Mouse (Mus musculus): ENCODE results near the gene Aaed1. TPM values are rescaled to one million over a fixed set of nuclear protein-coding genes. Genes with fewer than 3 reads are reported as not detected.

Aaed1 gene
- polyA plus RNA-seq, 1 experiment from 2014 or later = 36.0 TPM

- no peaks in the 10 kb centered on the region for H3K9me3 ChIP-seq
- no peak overlapping the region for H3K4me2 ChIP-seq
- H3K36me3 ChIP-seq = 0 out of 2 replicates have a peak, but pooled peaks cover 6% of the 10 kb centered on the region
- no peak overlapping the region for H3K4me3 ChIP-seq
- H3K9ac ChIP-seq = no peak overlapping the region
- H3K27me3 ChIP-seq = no peaks in the 10 kb centered on the region
- 57% methylated on average over 3 of the region's 3 CpGs for WGBS
- no peaks in the 10 kb centered on the region for H3K4me1 ChIP-seq
- no peak for ATAC-seq (ENCODE audit: insufficient number of reproducible peaks, insufficient read depth, low FRiP score, low TSS enrichment, low read depth)
- no peak overlapping the region for H3K27ac ChIP-seq
Observed at GRCm38 (mm10) chr13:64225738-64226137, 86.8 kb downstream of the Aaed1 start.

Other genes with a start within 250 kb of the Aaed1 start
- gene Hsd17b3, start 223.5 kb downstream of the Aaed1 start, polyA plus RNA-seq (2015; fragmentation: Nextera tagmentation; extraction: Ambion mirVana) = not detected in 2 replicates
- gene Slc35d2, start 183.3 kb downstream of the Aaed1 start, polyA plus RNA-seq (2015; fragmentation: Nextera tagmentation; extraction: Ambion mirVana) = 3.4 and 5.7 TPM in 2 replicates
- gene Zfp367, start 159.5 kb downstream of the Aaed1 start, polyA plus RNA-seq (2015; fragmentation: Nextera tagmentation; extraction: Ambion mirVana) = 15.6 and 18.7 TPM in 2 replicates
- gene Habp4, start 150.9 kb downstream of the Aaed1 start, polyA plus RNA-seq (2015; fragmentation: Nextera tagmentation; extraction: Ambion mirVana) = 25.2 and 25.5 TPM in 2 replicates
- 20.7 and 26.1 TPM in 2 replicates for gene Cdc14b, start 37.4 kb downstream of the Aaed1 start, polyA plus RNA-seq (2015; fragmentation: Nextera tagmentation; extraction: Ambion mirVana)
- gene Ctsl, start 58.2 kb upstream of the Aaed1 start, polyA plus RNA-seq (2015; fragmentation: Nextera tagmentation; extraction: Ambion mirVana) = 174 and 193 TPM in 2 replicates
- 15.8 and 16.6 TPM in 2 replicates for gene Cdk20, start 119.6 kb upstream of the Aaed1 start, polyA plus RNA-seq (2015; fragmentation: Nextera tagmentation; extraction: Ambion mirVana)
- gene Fam240b, start 185.1 kb upstream of the Aaed1 start, polyA plus RNA-seq (2015; fragmentation: Nextera tagmentation; extraction: Ambion mirVana) = not detected in 2 replicates